Mouse (Mus musculus) ES-E14 (cell line): Measurements from ENCODE around the gene Ddx41. TPM values are rescaled to one million over a fixed set of nuclear protein-coding genes. Genes with fewer than 3 reads are reported as not detected.
A peak's percentile ranks its signal among the peaks of the same experiment; 100 is the strongest.
"Not testable (repeated sequence)": the region's sequence is repeated elsewhere in the genome, so short reads cannot be mapped to it uniquely, and the experiment has no call there.

Experiments
- DNase-seq: peaks from one replicate; pipeline ENCODE4 v3.0.0-alpha.2; 2013; ENCODE audit warnings: low read depth, low spot score
- H3K27ac ChIP-seq: 2 replicates; pipeline ENCODE4 v1.5.1; 2012; ENCODE audit warnings: low read depth, mild to moderate bottlenecking, low read length, moderate library complexity, mixed read lengths; ENCODE audit not compliant: poor library complexity, insufficient read depth, severe bottlenecking
- H3K36me3 ChIP-seq: 2 replicates; pipeline ENCODE4 v1.6.1; 2012; ENCODE audit warnings: mild to moderate bottlenecking, low read length, moderate library complexity, mixed read lengths; ENCODE audit not compliant: control insufficient read depth, poor library complexity, insufficient read depth, severe bottlenecking
- H3K4me1 ChIP-seq, 2 experiments: fragments of 150-350 bp in 1 of 2; sonication (generic) in 1 of 2; 2 replicates each; pipeline ENCODE4 v1.6.1; 2012; ENCODE audit warnings: low read length in 2 of 2, mild to moderate bottlenecking in 1 of 2, mixed read lengths in 1 of 2; ENCODE audit not compliant: control insufficient read depth in 2 of 2, insufficient read depth in 2 of 2, poor library complexity in 1 of 2
- H3K4me3 ChIP-seq, 2 experiments: fragments of 150-350 bp in 1 of 2; sonication (generic) in 1 of 2; 2 replicates each; pipeline ENCODE4 v1.5.1; 2012; ENCODE audit warnings: low read length in 2 of 2, low read depth in 1 of 2, mild to moderate bottlenecking in 1 of 2, mixed read lengths in 1 of 2; ENCODE audit not compliant: insufficient read depth in 1 of 2, poor library complexity in 1 of 2, severe bottlenecking in 1 of 2
- H3K9ac ChIP-seq: 2 replicates; pipeline ENCODE4 v1.6.1; 2012; ENCODE audit warnings: low read depth, mild to moderate bottlenecking, low read length, mixed read lengths; ENCODE audit not compliant: poor library complexity, insufficient read depth, severe bottlenecking
- H3K9me3 ChIP-seq: fragments of 150-350 bp; sonication (generic); 2 replicates; pipeline ENCODE4 v1.6.1; 2012; ENCODE audit warnings: low read depth, mild to moderate bottlenecking, low read length; ENCODE audit not compliant: control insufficient read depth, insufficient read depth
- CHD2 ChIP-seq: IDR thresholded peaks from 2 replicates; pipeline ENCODE4 v1.6.1; 2014; ENCODE audit warnings: mild to moderate bottlenecking, low read depth, low read length, inconsistent platforms
- HCFC1 ChIP-seq: IDR thresholded peaks from 2 replicates; pipeline ENCODE4 v1.6.1; 2012; ENCODE audit warnings: low read length, inconsistent platforms, borderline replicate concordance; ENCODE audit not compliant: insufficient read depth
- MAFK ChIP-seq: IDR thresholded peaks from 2 replicates; pipeline ENCODE4 v1.6.1; 2014; ENCODE audit warnings: mild to moderate bottlenecking, low read depth, low read length, inconsistent platforms; ENCODE audit not compliant: insufficient read depth
- ZC3H11A ChIP-seq: IDR thresholded peaks from 2 replicates; pipeline ENCODE4 v1.6.1; 2012; ENCODE audit warnings: low read depth, mild to moderate bottlenecking, inconsistent platforms, low read length, borderline replicate concordance
- ZNF384 ChIP-seq: IDR thresholded peaks from 2 replicates; pipeline ENCODE4 v1.6.1; 2012; ENCODE audit warnings: low read depth, low read length, inconsistent platforms
- in situ Hi-C, 2 experiments: fragments of 600-800 bp; cut with MboI; formaldehyde crosslinking; loops; one replicate each; pipeline ENCODE4 v1.15.1; 2025; ENCODE audit warnings: low sequenced_read_pairs in 2 of 2, inconsistent platforms in 1 of 2; ENCODE audit not compliant: unreplicated experiment in 2 of 2
- total RNA-seq: library from RNA; depleted of rRNA; stranded (reverse); fragments of 300-350 nt; gene quantifications from 2 replicates; pipeline ENCODE4 v1.2.3, GENCODE M21; 2012; rRNA removed

The Ddx41 gene
- 85.9 and 120 TPM in 2 replicates for total RNA-seq

DNA sequence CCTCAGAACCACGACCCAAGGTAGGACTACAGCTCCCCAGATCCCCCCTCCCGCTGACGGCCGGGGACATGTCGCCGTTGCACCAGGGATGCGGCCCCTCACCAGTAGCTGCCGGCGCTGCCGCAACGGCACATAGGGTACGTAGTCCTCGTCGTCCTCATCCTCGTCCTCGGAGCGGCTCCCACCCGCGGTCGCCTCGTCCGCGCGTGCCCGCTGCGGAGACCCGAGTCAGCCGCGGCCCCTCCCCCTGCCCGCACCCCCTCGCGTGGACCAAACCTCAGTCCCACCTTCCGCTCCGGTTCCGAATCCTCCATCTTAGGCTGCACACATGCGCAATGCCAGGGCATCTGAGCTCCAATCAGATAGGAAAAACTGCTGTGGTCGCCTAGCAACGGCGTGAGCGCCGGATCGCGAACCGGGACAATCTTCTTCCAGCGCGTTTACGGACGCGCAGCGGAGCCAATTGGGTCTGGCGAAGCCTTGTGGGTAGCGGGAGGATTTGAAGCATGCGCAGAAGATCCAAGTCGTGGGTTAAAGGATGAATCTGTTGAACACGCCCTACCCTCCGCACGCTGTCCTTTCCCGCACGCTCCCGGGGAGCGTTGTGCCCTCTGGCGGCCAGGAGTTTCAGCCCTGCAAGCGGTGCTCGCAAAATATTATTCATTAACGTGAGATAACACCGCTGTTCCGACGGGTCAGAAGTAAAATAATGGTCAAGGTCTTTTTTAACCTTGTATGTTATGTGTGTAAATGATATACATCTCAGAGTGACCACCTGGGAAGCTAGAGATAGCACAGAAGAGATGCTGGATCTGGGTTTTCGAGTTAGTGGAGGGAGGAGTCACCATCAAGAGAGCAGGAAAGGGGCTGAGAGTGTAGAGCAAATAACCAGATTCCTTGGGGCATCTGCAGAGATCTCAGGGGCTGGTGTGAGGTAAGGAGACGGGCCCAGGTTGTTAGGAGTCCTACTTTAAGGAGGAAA lies at the start of gene Ddx41:
Ddx41 (minus strand) TSS at position 465 of the 982 bp plus-strand sequence.
- H3K27ac ChIP-seq, result peak within 1 kb of the TSS; percentile 38; the same call in 1 of the 2 replicates
- in situ Hi-C loops, result no loop called here
- peak; percentile 99 for DNase-seq
- H3K4me3 ChIP-seq, result peak within 1 kb of the TSS; percentile 77 to 95
- TF ChIP-seq HCFC1, result peak; percentile 83
- no peak for TF ChIP-seq ZNF384
- H3K9me3 ChIP-seq, result no peaks in the 10 kb centered on the region
- peaks cover 2 to 5% of the 10 kb centered on the region in 2 experiments; a peak in 1 of 4 replicates for H3K4me1 ChIP-seq
- peak within 1 kb of the TSS; percentile 93 for H3K9ac ChIP-seq
- peaks cover 43% of the 10 kb centered on the region for H3K36me3 ChIP-seq

DNA sequence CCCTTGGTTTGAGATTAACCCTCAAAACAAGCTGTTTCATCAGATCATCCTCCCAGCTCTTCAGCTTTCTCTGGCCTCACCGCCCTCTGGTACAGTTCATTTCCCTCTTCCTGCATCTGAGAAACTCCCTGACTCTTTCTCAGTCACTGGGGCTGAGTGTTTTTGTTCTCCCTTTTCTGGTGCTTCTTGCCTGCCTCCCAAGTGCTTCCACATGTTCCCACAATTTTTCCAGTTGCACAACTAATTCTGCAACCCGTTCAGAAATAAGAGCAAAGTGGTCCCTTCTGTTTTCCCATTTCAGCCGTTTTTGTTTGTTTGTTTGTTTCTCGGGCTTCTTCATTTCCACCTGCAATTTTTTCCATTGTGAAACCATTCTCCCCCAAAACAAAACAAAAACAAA lies 41.6 kb upstream of the Ddx41 start:
- no peak overlapping the region for H3K27ac ChIP-seq
- DNase-seq, result no peak
- H3K36me3 ChIP-seq, result no peaks in the 10 kb centered on the region
- TF ChIP-seq ZNF384, result no peak
- no peak for TF ChIP-seq HCFC1
- no peak for TF ChIP-seq ZC3H11A
- no peak for TF ChIP-seq CHD2
- no peak for TF ChIP-seq MAFK
- in situ Hi-C loops, result no loop called here
- H3K9ac ChIP-seq, result no peak overlapping the region
- H3K4me3 ChIP-seq, result no peak overlapping the region
- no peaks in the 10 kb centered on the region for H3K4me1 ChIP-seq
- peaks cover 2% of the 10 kb centered on the region; the same call in 1 of the 2 replicates for H3K9me3 ChIP-seq

DNA sequence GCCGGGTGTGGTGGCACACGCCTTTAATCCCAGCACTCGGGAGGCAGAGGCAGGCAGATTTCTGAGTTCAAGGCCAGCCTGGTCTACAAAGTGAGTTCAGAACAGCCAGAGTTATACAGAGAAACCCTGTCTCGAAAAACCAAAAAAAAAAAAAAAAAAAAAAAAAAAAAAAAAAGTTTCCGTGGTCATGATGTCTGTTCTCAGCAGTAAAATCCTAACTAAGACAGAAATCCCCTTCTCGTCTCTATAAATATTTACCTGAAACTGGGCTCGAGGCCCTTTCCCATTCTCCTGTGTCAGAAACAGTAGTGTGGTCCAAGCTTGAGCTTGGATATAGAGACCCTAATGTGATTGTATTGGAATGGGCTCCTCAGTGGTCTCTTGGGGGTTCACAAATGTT lies 40.4 kb upstream of the Ddx41 start:
- in situ Hi-C loops, DNase-seq, H3K9me3 ChIP-seq, H3K4me1 ChIP-seq, H3K27ac ChIP-seq, H3K36me3 ChIP-seq, H3K4me3 ChIP-seq, H3K9ac ChIP-seq: not testable (repeated sequence)
- TF ChIP-seq ZNF384, result 0 out of 2 replicates have a peak, but pooled peaks have one; percentile 7

DNA sequence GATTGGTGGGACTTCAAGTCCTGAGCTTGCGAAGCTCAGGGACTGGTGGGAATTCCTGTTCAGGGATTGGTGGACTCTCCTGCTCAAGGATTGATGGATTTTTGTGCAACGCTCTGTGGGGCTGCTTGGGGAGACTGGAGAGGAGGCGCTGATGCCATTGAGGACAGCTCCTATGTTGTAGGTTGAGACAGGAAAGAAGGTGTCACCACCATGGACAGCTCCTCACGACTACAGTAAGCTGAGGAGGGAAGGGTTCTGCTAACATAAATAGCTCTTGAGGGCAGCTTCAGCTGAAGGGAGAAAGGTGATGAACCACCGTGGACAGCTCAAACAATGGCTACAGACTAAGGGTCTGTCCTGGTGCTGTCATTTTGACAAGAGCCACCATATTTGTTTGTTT lies 39.5 kb upstream of the Ddx41 start:
- H3K9me3 ChIP-seq, result peaks cover 2% of the 10 kb centered on the region; the same call in 1 of the 2 replicates
- no peaks in the 10 kb centered on the region for H3K36me3 ChIP-seq
- H3K27ac ChIP-seq, result no peak overlapping the region
- TF ChIP-seq ZNF384, result no peak
- peak; percentile 35; the same call in 1 of the 2 replicates for TF ChIP-seq HCFC1
- TF ChIP-seq MAFK, result no peak
- TF ChIP-seq CHD2, result no peak
- TF ChIP-seq ZC3H11A, result no peak
- in situ Hi-C loops, result no loop called here
- no peak overlapping the region for H3K9ac ChIP-seq
- no peak overlapping the region for H3K4me3 ChIP-seq
- DNase-seq, result no peak
- no peaks in the 10 kb centered on the region for H3K4me1 ChIP-seq
